Mouse (Mus musculus) heart, embryonic 14.5 days (tissue): Measurements from ENCODE around the gene Irak1. TPM values are rescaled to one million over a fixed set of nuclear protein-coding genes. Genes with fewer than 3 reads are reported as not detected.

Source experiments
- ATAC-seq: fragments of 200-750 bp; cut with Nextera tagmentation; 2 replicates; pipeline ENCODE4 v1.8.0; 2017; ENCODE audit warnings: low read depth, moderate TSS enrichment; ENCODE audit not compliant: insufficient number of reproducible peaks, insufficient read depth, low FRiP score
- H3K27ac ChIP-seq, 2 experiments: fragments of 200-500 bp in 1 of 2; fragments of 300-500 bp in 1 of 2; sonication (generic) in 1 of 2; replicated peaks in 1 of 2; 2 replicates each; pipeline ENCODE4 v1.5.1; 2012 to 2014; ENCODE audit warnings: low read depth in 2 of 2, low read length in 2 of 2, control low read depth in 1 of 2, mild to moderate bottlenecking in 1 of 2, mixed read lengths in 1 of 2; ENCODE audit not compliant: control insufficient read depth in 1 of 2, insufficient read depth in 1 of 2
- H3K27me3 ChIP-seq: fragments of 300-500 bp; sonication (generic); 2 replicates; pipeline ENCODE4 v1.6.1; 2014; ENCODE audit warnings: mild to moderate bottlenecking, low read length, control low read depth; ENCODE audit not compliant: control insufficient read depth, insufficient read depth
- H3K36me3 ChIP-seq: fragments of 300-500 bp; sonication (generic); 2 replicates; pipeline ENCODE4 v1.6.1; 2014; ENCODE audit warnings: mild to moderate bottlenecking, control low read depth, low read length, mixed read lengths; ENCODE audit not compliant: control insufficient read depth, insufficient read depth
- H3K4me1 ChIP-seq, 2 experiments: fragments of 200-500 bp in 1 of 2; fragments of 300-500 bp in 1 of 2; sonication (generic) in 1 of 2; 2 replicates each; pipeline ENCODE4 v1.6.1; 2012 to 2014; ENCODE audit warnings: low read length in 2 of 2, control low read depth in 1 of 2, mixed read lengths in 1 of 2; ENCODE audit not compliant: control insufficient read depth in 2 of 2, insufficient read depth in 2 of 2
- H3K4me2 ChIP-seq: fragments of 300-500 bp; sonication (generic); 2 replicates; pipeline ENCODE4 v1.6.1; 2014; ENCODE audit warnings: mild to moderate bottlenecking, low read length
- H3K4me3 ChIP-seq, 2 experiments: fragments of 200-500 bp in 1 of 2; fragments of 300-500 bp in 1 of 2; sonication (generic) in 1 of 2; 2 replicates each; pipeline ENCODE4 v1.5.1; 2012 to 2014; ENCODE audit warnings: low read length in 2 of 2, mild to moderate bottlenecking in 2 of 2, control low read depth in 1 of 2, low read depth in 1 of 2, moderate library complexity in 1 of 2; ENCODE audit not compliant: control insufficient read depth in 1 of 2, insufficient read depth in 1 of 2
- H3K9ac ChIP-seq: fragments of 300-500 bp; sonication (generic); 2 replicates; pipeline ENCODE4 v1.6.1; 2014; ENCODE audit warnings: mild to moderate bottlenecking, low read length
- H3K9me3 ChIP-seq: fragments of 300-500 bp; sonication (generic); 2 replicates; pipeline ENCODE4 v1.6.1; 2016; ENCODE audit warnings: low read length, control low read depth; ENCODE audit not compliant: control insufficient read depth
- WGBS: fragments of 180-500 bp; shearing (Covaris S2); extraction: QIAGEN DNeasy Blood & Tissue Kit; methylation state at CpG from one replicate; pipeline ENCODE4 v1.1.7; 2014; 5-methylcytosine and 5-hydroxymethylcytosine counted together
- polyA plus RNA-seq: library from polyadenylated mRNA; unstranded; fragments of >200 nt; fragmentation: Nextera tagmentation; extraction: Ambion mirVana; gene quantifications from 2 replicates; pipeline ENCODE4 v1.2.1, GENCODE M21; 2014

The Irak1 gene
- polyA plus RNA-seq, 1 experiment from 2014 or later, result 41.4 TPM

GRCm38 (mm10) chrX:73976283-73976682, 47.4 kb downstream of the Irak1 start:
- no peaks in the 10 kb centered on the region for H3K9me3 ChIP-seq
- 78% methylated on average over 2 of the region's 2 CpGs for WGBS
- no peaks in the 10 kb centered on the region for H3K36me3 ChIP-seq
- H3K4me1 ChIP-seq, result no peaks in the 10 kb centered on the region
- no peak overlapping the region for H3K9ac ChIP-seq
- H3K27ac ChIP-seq, result no peak overlapping the region
- no peak for ATAC-seq
- H3K4me2 ChIP-seq, result no peak overlapping the region
- no peak overlapping the region for H3K4me3 ChIP-seq
- no peaks in the 10 kb centered on the region for H3K27me3 ChIP-seq

DNA sequence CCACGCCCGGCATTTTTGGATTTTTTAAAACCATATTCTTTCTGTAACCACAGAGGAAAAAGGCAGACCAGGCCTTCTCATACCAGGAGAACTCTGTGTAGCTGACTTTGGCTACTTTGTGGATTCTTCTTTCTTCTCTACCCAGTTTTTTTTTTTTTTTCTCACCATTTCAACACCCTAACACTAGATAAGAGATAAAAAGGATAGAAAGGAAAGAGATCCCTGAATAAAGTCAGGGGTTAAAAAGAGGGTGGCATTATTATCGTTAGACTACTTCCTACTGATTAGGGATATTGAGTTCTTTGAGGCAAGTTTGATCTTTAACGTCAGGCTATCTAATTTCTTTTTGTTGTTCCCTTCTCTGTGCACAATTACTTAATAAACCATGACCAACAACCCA, 50.9 kb downstream of the Irak1 start:
- Histone ChIP-seq H3K4me2 (no peak overlapping the region), H3K9ac (no peak overlapping the region), H3K36me3 (no peaks in the 10 kb centered on the region), H3K27me3 (no peaks in the 10 kb centered on the region), H3K9me3 (no peaks in the 10 kb centered on the region), H3K4me3 (no peak overlapping the region), H3K4me1 (no peaks in the 10 kb centered on the region), H3K27ac (no peak overlapping the region)
- 61% methylated on average over 4 of the region's 4 CpGs for WGBS
- no peak for ATAC-seq

GRCm38 (mm10) chrX:73970781-73971180, 52.9 kb downstream of the Irak1 start:
- no peak for ATAC-seq
- H3K9me3 ChIP-seq, result no peaks in the 10 kb centered on the region
- no peaks in the 10 kb centered on the region for H3K27me3 ChIP-seq
- no peak overlapping the region for H3K4me3 ChIP-seq
- no peak overlapping the region for H3K27ac ChIP-seq
- no peak overlapping the region for H3K4me2 ChIP-seq
- no peaks in the 10 kb centered on the region for H3K36me3 ChIP-seq
- H3K4me1 ChIP-seq, result no peaks in the 10 kb centered on the region
- no peak overlapping the region for H3K9ac ChIP-seq

DNA sequence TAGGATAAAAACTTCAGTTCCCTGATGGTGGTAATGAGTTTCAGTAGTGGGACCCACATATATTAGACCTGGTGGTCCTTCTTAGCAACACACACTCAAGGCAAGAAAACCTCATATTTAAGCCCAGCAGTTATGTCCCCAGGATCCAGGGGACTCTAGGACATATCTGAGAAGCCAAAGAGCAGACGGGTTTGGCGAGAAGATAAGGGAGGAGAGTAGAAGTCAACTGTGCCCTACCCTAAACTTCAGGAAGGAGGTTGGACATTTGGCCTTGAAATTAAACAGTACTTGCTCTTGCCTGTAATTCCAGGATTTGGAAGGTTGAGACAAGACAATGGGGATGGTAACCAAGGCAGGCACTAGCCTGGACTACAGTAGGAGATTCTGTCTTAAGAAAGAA, 54.0 kb downstream of the Irak1 start:
- ATAC-seq, result no peak
- Histone ChIP-seq H3K4me2 (no peak overlapping the region), H3K27ac (no peak overlapping the region), H3K36me3 (no peaks in the 10 kb centered on the region), H3K9ac (no peak overlapping the region), H3K4me1 (peaks cover under 1% of the 10 kb centered on the region in 2 experiments; a peak in 2 of 4 replicates), H3K4me3 (no peak overlapping the region), H3K9me3 (no peaks in the 10 kb centered on the region), H3K27me3 (no peaks in the 10 kb centered on the region)
- 59% methylated on average over 2 of the region's 2 CpGs for WGBS

- Histone ChIP-seq H3K4me3 (no peak overlapping the region), H3K9me3 (no peaks in the 10 kb centered on the region), H3K9ac (no peak overlapping the region), H3K27ac (no peak overlapping the region), H3K4me2 (no peak overlapping the region), H3K4me1 (peaks cover 3 to 6% of the 10 kb centered on the region in 2 experiments), H3K36me3 (0 out of 2 replicates have a peak, but pooled peaks cover 5% of the 10 kb centered on the region), H3K27me3 (no peaks in the 10 kb centered on the region)
- WGBS, result 78% methylated on average over 1 of the region's 1 CpGs
- no peak for ATAC-seq
Measured at GRCm38 (mm10) chrX:73969167-73969566, 54.6 kb downstream of the Irak1 start.

DNA sequence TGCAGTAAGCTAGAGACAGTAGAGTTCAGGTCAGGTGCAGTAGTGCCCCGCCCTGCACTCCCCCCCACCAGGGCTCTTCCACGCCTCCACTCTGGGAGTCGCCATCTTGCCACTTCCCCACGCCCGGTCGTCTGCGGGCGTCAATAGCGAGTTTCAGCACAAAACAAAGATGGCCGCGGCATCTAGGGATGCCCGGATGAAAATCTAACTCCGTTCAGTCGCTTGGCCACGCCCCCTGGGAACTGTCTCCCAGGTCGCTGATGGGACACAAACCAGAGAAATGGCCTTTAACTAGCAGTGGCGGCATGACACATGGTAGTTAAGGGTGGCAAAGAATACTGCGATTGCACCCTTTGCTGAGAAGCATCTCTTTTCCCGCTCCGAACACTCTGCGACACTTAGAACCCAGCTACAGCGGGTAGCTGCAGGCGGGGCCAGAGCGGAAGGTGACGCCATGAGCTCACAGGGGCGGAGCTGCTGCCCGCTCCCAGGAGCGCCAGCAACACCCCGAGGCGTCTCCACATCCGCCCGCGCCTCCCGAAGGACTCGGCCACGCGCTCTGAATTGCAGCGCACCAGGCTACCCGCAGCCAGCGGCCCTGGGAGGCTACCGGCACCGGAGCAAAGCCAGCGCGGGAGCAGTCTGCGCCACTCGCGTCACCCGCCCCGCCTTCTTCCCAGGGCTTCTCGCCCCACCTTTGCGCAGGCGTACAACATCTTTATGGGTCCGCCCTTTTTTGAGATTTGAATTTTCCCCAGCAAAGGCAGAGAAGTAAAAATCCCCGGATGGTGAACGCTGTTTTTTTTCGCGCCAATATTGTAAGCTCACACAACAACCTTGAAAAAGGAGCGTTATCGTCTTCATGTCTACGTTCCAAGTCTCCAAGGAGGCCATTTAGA, 56.3 kb downstream of the Irak1 start:
- peak overlapping the region; percentile 69 to 73 for H3K4me3 ChIP-seq
- 0 out of 2 replicates have a peak, but pooled peaks cover 5% of the 10 kb centered on the region for H3K36me3 ChIP-seq
- no peaks in the 10 kb centered on the region for H3K9me3 ChIP-seq
- peak overlapping the region; percentile 97 to 100 for H3K27ac ChIP-seq
- ATAC-seq, result peak; percentile 81
- H3K4me1 ChIP-seq, result peaks cover 7 to 15% of the 10 kb centered on the region in 2 experiments
- no peaks in the 10 kb centered on the region for H3K27me3 ChIP-seq
- WGBS, result 12% methylated on average over 59 of the region's 60 CpGs
- peak overlapping the region; percentile 82 for H3K9ac ChIP-seq
- H3K4me2 ChIP-seq, result peak overlapping the region; percentile 64

- WGBS, result 16% methylated on average over 58 of the region's 58 CpGs
- Histone ChIP-seq H3K4me2 (peak within 1 kb of the TSS; percentile 68), H3K9me3 (no peaks in the 10 kb centered on the region), H3K36me3 (peaks cover 13% of the 10 kb centered on the region; the same call in 1 of the 2 replicates), H3K4me1 (peaks cover 7 to 15% of the 10 kb centered on the region in 2 experiments), H3K9ac (peak within 1 kb of the TSS; percentile 82), H3K27me3 (no peaks in the 10 kb centered on the region), H3K4me3 (peak within 1 kb of the TSS; percentile 69 to 73), H3K27ac (peak within 1 kb of the TSS; percentile 97 to 100)
- peak; percentile 76 for ATAC-seq
Measured at GRCm38 (mm10) chrX:73966248-73967176, 57.2 kb downstream of the Irak1 start, which contains the start of gene Hcfc1. Gene Hcfc1 (minus strand): TSS chrX:73966357.
